Mouse (Mus musculus) olfactory bulb, adult 2 months (tissue): Measurements from ENCODE around the gene Mpdz.

Experiments
- CTCF ChIP-seq: fragments of 200-500 bp; IDR thresholded peaks from 2 replicates; pipeline ENCODE4 v1.5.1; 2012; ENCODE audit warnings: low read depth, mild to moderate bottlenecking, low read length, moderate library complexity; ENCODE audit not compliant: insufficient read depth
- POLR2A ChIP-seq: fragments of 200-500 bp; IDR thresholded peaks from 2 replicates; pipeline ENCODE4 v1.6.1; 2012; ENCODE audit warnings: mild to moderate bottlenecking, low read depth, low read length, moderate library complexity; ENCODE audit not compliant: insufficient read depth

DNA sequence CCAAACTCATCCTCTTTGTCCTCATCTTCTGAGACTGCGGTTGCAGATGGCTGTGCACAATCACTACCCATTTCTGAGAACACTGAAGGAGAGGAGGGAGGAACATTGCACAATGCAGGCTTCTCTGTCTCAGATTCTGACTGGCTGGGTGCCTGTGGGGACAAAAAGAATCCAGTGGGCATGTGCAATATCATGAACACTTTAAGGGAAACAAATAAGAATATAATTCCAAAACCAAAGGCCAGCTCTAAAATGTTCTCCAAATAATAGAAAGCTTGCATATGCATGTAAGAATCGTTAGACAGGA is 132.5 kb downstream of the Mpdz start:
- no peak for TF ChIP-seq POLR2A
- TF ChIP-seq CTCF: no peak
